Mouse (Mus musculus) lung, postnatal 0 days (tissue): Measurements from ENCODE around the gene Auh. TPM values are rescaled to one million over a fixed set of nuclear protein-coding genes. Genes with fewer than 3 reads are reported as not detected.
A peak's percentile ranks its signal among the peaks of the same experiment; 100 is the strongest.

Source experiments
- ATAC-seq: fragments of 200-750 bp; cut with Nextera tagmentation; 2 replicates; pipeline ENCODE4 v1.8.0; 2017; ENCODE audit warnings: moderate library complexity
- DNase-seq: peaks from one replicate; pipeline ENCODE4 v3.0.0-alpha.2; 2016; ENCODE audit warnings: low spot score
- H3K27ac ChIP-seq: fragments of 300-500 bp; sonication (generic); 2 replicates; pipeline ENCODE4 v1.5.1; 2014; ENCODE audit warnings: antibody characterized with exemption, mild to moderate bottlenecking, low read length, mixed read lengths
- H3K27me3 ChIP-seq: fragments of 300-500 bp; sonication (generic); replicated peaks from 2 replicates; pipeline ENCODE4 v1.6.1; 2014; ENCODE audit warnings: low read length, mixed read lengths; ENCODE audit not compliant: insufficient read depth
- H3K36me3 ChIP-seq: fragments of 300-500 bp; sonication (generic); 2 replicates; pipeline ENCODE4 v1.6.1; 2014; ENCODE audit warnings: low read length, mixed read lengths; ENCODE audit not compliant: insufficient read depth
- H3K4me1 ChIP-seq: fragments of 300-500 bp; sonication (generic); 2 replicates; pipeline ENCODE4 v1.6.1; 2014; ENCODE audit warnings: antibody characterized with exemption, low read depth, low read length, mixed read lengths; ENCODE audit not compliant: insufficient read depth
- H3K4me2 ChIP-seq: fragments of 300-500 bp; sonication (generic); replicated peaks from 2 replicates; pipeline ENCODE4 v1.6.1; 2014; ENCODE audit warnings: low read depth, mild to moderate bottlenecking, low read length, moderate library complexity, mixed read lengths
- H3K4me3 ChIP-seq: fragments of 300-500 bp; sonication (generic); 2 replicates; pipeline ENCODE4 v1.5.1; 2014; ENCODE audit warnings: low read depth, low read length
- H3K9ac ChIP-seq: fragments of 300-500 bp; sonication (generic); replicated peaks from 2 replicates; pipeline ENCODE4 v1.6.1; 2014; ENCODE audit warnings: low read depth, mild to moderate bottlenecking
- H3K9me3 ChIP-seq: fragments of 300-500 bp; sonication (generic); 2 replicates; pipeline ENCODE4 v1.6.1; 2016; ENCODE audit warnings: low read length, mixed read lengths
- CTCF ChIP-seq: IDR thresholded peaks from 2 replicates; pipeline ENCODE4 v1.5.1; 2016; ENCODE audit warnings: antibody characterized with exemption, mild to moderate bottlenecking
- EP300 ChIP-seq: IDR thresholded peaks from 2 replicates; pipeline ENCODE4 v1.6.1; 2016; ENCODE audit warnings: antibody characterized with exemption, mild to moderate bottlenecking, control low read depth
- WGBS: fragments of 180-500 bp; shearing (Covaris S2); extraction: QIAGEN DNeasy Blood & Tissue Kit; methylation state at CpG from one replicate; pipeline ENCODE4 v1.1.7; 2014; 5-methylcytosine and 5-hydroxymethylcytosine counted together
- polyA plus RNA-seq: library from polyadenylated mRNA; unstranded; fragments of >200 nt; fragmentation: Nextera tagmentation; extraction: Ambion mirVana; gene quantifications from 2 replicates; pipeline ENCODE4 v1.2.1, GENCODE M21; 2015

Auh gene
- polyA plus RNA-seq, 1 experiment from 2014 or later, result 43.3 TPM

- Histone ChIP-seq H3K27me3 (no peaks in the 10 kb centered on the region), H3K4me1 (peaks cover 5% of the 10 kb centered on the region; the same call in 1 of the 2 replicates), H3K9me3 (no peaks in the 10 kb centered on the region), H3K4me2 (no peak overlapping the region), H3K4me3 (no peak overlapping the region), H3K27ac (no peak overlapping the region), H3K9ac (no peak overlapping the region), H3K36me3 (peaks cover 16% of the 10 kb centered on the region; the same call in 1 of the 2 replicates)
- DNase-seq (no peak), ATAC-seq (no peak)
- 78% methylated on average over 4 of the region's 4 CpGs for WGBS
- TF ChIP-seq CTCF (peak; percentile 64), EP300 (no peak)
Observed at GRCm38 (mm10) chr13:52833220-52833619, 96.3 kb downstream of the Auh start.

- Histone ChIP-seq H3K9me3 (no peaks in the 10 kb centered on the region), H3K9ac (no peak overlapping the region), H3K36me3 (peaks cover 10% of the 10 kb centered on the region; the same call in 1 of the 2 replicates), H3K27me3 (no peaks in the 10 kb centered on the region), H3K4me2 (no peak overlapping the region), H3K4me1 (peaks cover 5% of the 10 kb centered on the region; the same call in 1 of the 2 replicates), H3K27ac (no peak overlapping the region), H3K4me3 (no peak overlapping the region)
- TF ChIP-seq EP300 (no peak), CTCF (no peak)
- ATAC-seq, result no peak
- no peak for DNase-seq
- WGBS, result 71% methylated on average over 8 of the region's 8 CpGs
Observed at GRCm38 (mm10) chr13:52832481-52833170, 96.9 kb downstream of the Auh start.

GRCm38 (mm10) chr13:52831037-52831757, 98.3 kb downstream of the Auh start:
- Histone ChIP-seq H3K36me3 (no peaks in the 10 kb centered on the region), H3K4me1 (peaks cover 5% of the 10 kb centered on the region; the same call in 1 of the 2 replicates), H3K27ac (no peak overlapping the region), H3K9ac (no peak overlapping the region), H3K4me2 (no peak overlapping the region), H3K27me3 (no peaks in the 10 kb centered on the region), H3K4me3 (no peak overlapping the region), H3K9me3 (no peaks in the 10 kb centered on the region)
- ATAC-seq (no peak), DNase-seq (no peak)
- TF ChIP-seq EP300 (no peak), CTCF (no peak)
- 68% methylated on average over 13 of the region's 13 CpGs for WGBS

- H3K27me3 ChIP-seq, result no peaks in the 10 kb centered on the region
- no peaks in the 10 kb centered on the region for H3K9me3 ChIP-seq
- 0 out of 2 replicates have a peak, but pooled peaks have one; percentile 59 for TF ChIP-seq EP300
- TF ChIP-seq CTCF, result no peak
- H3K4me1 ChIP-seq, result peaks cover 5% of the 10 kb centered on the region; the same call in 1 of the 2 replicates
- DNase-seq, result peak; percentile 93
- H3K27ac ChIP-seq, result peak overlapping the region; percentile 70
- H3K36me3 ChIP-seq, result no peaks in the 10 kb centered on the region
- WGBS, result 46% methylated on average over 12 of the region's 12 CpGs
- H3K4me3 ChIP-seq, result no peak overlapping the region
- no peak overlapping the region for H3K9ac ChIP-seq
- H3K4me2 ChIP-seq, result no peak overlapping the region
- ATAC-seq, result peak; percentile 88
Observed at GRCm38 (mm10) chr13:52828946-52829523, 100.4 kb downstream of the Auh start.

GRCm38 (mm10) chr13:52828217-52828616, 101.3 kb downstream of the Auh start:
- Histone ChIP-seq H3K27me3 (no peaks in the 10 kb centered on the region), H3K9me3 (no peaks in the 10 kb centered on the region), H3K4me2 (no peak overlapping the region), H3K36me3 (no peaks in the 10 kb centered on the region), H3K27ac (peak overlapping the region; percentile 51), H3K9ac (no peak overlapping the region), H3K4me1 (peaks cover 5% of the 10 kb centered on the region; the same call in 1 of the 2 replicates), H3K4me3 (no peak overlapping the region)
- WGBS, result 62% methylated on average over 2 of the region's 2 CpGs
- ATAC-seq (peak; percentile 10; the same call in 1 of the 2 replicates), DNase-seq (peak; percentile 75)
- TF ChIP-seq EP300, result no peak

- Histone ChIP-seq H3K36me3 (no peaks in the 10 kb centered on the region), H3K4me2 (no peak overlapping the region), H3K27me3 (no peaks in the 10 kb centered on the region), H3K27ac (no peak overlapping the region), H3K4me3 (no peak overlapping the region), H3K9me3 (no peaks in the 10 kb centered on the region), H3K4me1 (peaks cover 9% of the 10 kb centered on the region; the same call in 1 of the 2 replicates), H3K9ac (no peak overlapping the region)
- TF ChIP-seq EP300, result 0 out of 2 replicates have a peak, but pooled peaks have one; percentile 13
- TF ChIP-seq CTCF, result no peak
- no peak for ATAC-seq
- peak; percentile 63 for DNase-seq
Observed at GRCm38 (mm10) chr13:52826666-52827065, 102.8 kb downstream of the Auh start.
